Mouse (Mus musculus): Measurements from ENCODE around the gene Vmn1r28.

- TF ChIP-seq CTCF (IDR thresholded peaks at IDR 0.05; ENCODE audit: low read depth, low read length) = no peak
- TF ChIP-seq POLR2AphosphoS5 (IDR thresholded peaks at IDR 0.05; ENCODE audit: insufficient replicate concordance, low read depth, low read length) = no peak
- no peak for TF ChIP-seq GATA1 (IDR thresholded peaks at IDR 0.05; ENCODE audit: borderline replicate concordance, low read length)
These were observed 45.7 kb upstream of the Vmn1r28 start for GRCm38 (mm10) chr6:58216119-58216518.

All from G1E (cell line).